Mouse (Mus musculus): Measurements from ENCODE around the gene Sox30. TPM values are rescaled to one million over a fixed set of nuclear protein-coding genes. Genes with fewer than 3 reads are reported as not detected.

Sox30 gene
- total RNA-seq, 1 experiment, result 0.04 TPM

DNA sequence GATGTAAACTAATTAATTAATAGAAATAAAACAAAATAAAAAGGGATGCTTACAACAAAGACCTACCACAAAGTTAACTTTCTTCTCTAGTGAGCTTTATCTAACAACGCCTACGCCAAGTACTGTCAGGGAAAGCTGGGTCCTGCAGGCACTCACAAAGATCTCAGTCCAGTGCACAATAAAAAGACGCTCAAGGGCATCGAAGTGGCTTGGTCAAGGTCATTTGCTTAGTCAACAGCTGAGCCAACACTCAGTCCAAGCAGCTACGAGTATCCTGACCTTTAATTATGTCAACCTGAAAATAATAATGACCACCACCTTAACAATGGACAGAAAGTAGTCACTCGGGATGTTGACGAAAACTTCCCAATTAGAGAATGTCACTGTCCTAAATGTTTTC is 37.8 kb upstream of the Sox30 start:
- H3K9me3 ChIP-seq (ENCODE audit: control insufficient read depth, insufficient read depth, low read depth, low read length), result no peaks in the 10 kb centered on the region
- peaks cover 0 to 3% of the 10 kb centered on the region in 2 experiments; a peak in 1 of 4 replicates for H3K4me1 ChIP-seq (ENCODE audit: control insufficient read depth in 2 of 2, insufficient read depth in 2 of 2, low read length in 2 of 2, poor library complexity in 1 of 2)
- peaks cover 1% of the 10 kb centered on the region; the same call in 1 of the 2 replicates for H3K36me3 ChIP-seq (ENCODE audit: control insufficient read depth, insufficient read depth, low read length, poor library complexity, severe bottlenecking)
- in situ Hi-C loops (cut with MboI; ENCODE audit: low sequenced_read_pairs in 2 of 2, unreplicated experiment in 2 of 2), result no loop called here
- no peak overlapping the region for H3K9ac ChIP-seq (ENCODE audit: insufficient read depth, low read depth, low read length, poor library complexity, severe bottlenecking)
- no peak for DNase-seq (ENCODE audit: low read depth, low spot score)
- no peak overlapping the region for H3K4me3 ChIP-seq (ENCODE audit: insufficient read depth in 1 of 2, low read depth in 1 of 2, low read length in 2 of 2, poor library complexity in 1 of 2, severe bottlenecking in 1 of 2)
- H3K27ac ChIP-seq (ENCODE audit: insufficient read depth, low read depth, low read length, poor library complexity, severe bottlenecking), result no peak overlapping the region
- TF ChIP-seq ZC3H11A (IDR thresholded peaks at IDR 0.05; ENCODE audit: borderline replicate concordance, low read depth, low read length) (no peak), ZNF384 (IDR thresholded peaks at IDR 0.05; ENCODE audit: low read depth, low read length) (no peak), MAFK (IDR thresholded peaks at IDR 0.05; ENCODE audit: insufficient read depth, low read depth, low read length) (no peak), HCFC1 (IDR thresholded peaks at IDR 0.05; ENCODE audit: borderline replicate concordance, insufficient read depth, low read length) (no peak), CHD2 (IDR thresholded peaks at IDR 0.05; ENCODE audit: low read depth, low read length) (no peak)

GRCm38 (mm10) chr11:45943108-45943705 is 36.9 kb upstream of the Sox30 start:
- peak overlapping the region in 1 of 2 experiments; percentile 92; a peak in 1 of 4 replicates for H3K4me3 ChIP-seq (ENCODE audit: insufficient read depth in 1 of 2, low read depth in 1 of 2, low read length in 2 of 2, poor library complexity in 1 of 2, severe bottlenecking in 1 of 2)
- H3K4me1 ChIP-seq (ENCODE audit: control insufficient read depth in 2 of 2, insufficient read depth in 2 of 2, low read length in 2 of 2, poor library complexity in 1 of 2), result peaks cover 0 to 3% of the 10 kb centered on the region in 2 experiments; a peak in 1 of 4 replicates
- no peak overlapping the region; the same call in 1 of the 2 replicates for H3K9ac ChIP-seq (ENCODE audit: insufficient read depth, low read depth, low read length, poor library complexity, severe bottlenecking)
- no peak for TF ChIP-seq CHD2 (IDR thresholded peaks at IDR 0.05; ENCODE audit: low read depth, low read length)
- no peak for TF ChIP-seq HCFC1 (IDR thresholded peaks at IDR 0.05; ENCODE audit: borderline replicate concordance, insufficient read depth, low read length)
- TF ChIP-seq ZC3H11A (IDR thresholded peaks at IDR 0.05; ENCODE audit: borderline replicate concordance, low read depth, low read length), result no peak
- no peak for TF ChIP-seq ZNF384 (IDR thresholded peaks at IDR 0.05; ENCODE audit: low read depth, low read length)
- TF ChIP-seq MAFK (IDR thresholded peaks at IDR 0.05; ENCODE audit: insufficient read depth, low read depth, low read length), result no peak
- in situ Hi-C loops (cut with MboI; ENCODE audit: low sequenced_read_pairs in 2 of 2, unreplicated experiment in 2 of 2), result no loop called here
- peaks cover 4% of the 10 kb centered on the region for H3K36me3 ChIP-seq (ENCODE audit: control insufficient read depth, insufficient read depth, low read length, poor library complexity, severe bottlenecking)
- H3K9me3 ChIP-seq (ENCODE audit: control insufficient read depth, insufficient read depth, low read depth, low read length), result no peaks in the 10 kb centered on the region
- H3K27ac ChIP-seq (ENCODE audit: insufficient read depth, low read depth, low read length, poor library complexity, severe bottlenecking), result no peak overlapping the region
- no peak for DNase-seq (ENCODE audit: low read depth, low spot score)

GRCm38 (mm10) chr11:45943891-45944642 is 36.0 kb upstream of the Sox30 start:
- H3K27ac ChIP-seq (ENCODE audit: insufficient read depth, low read depth, low read length, poor library complexity, severe bottlenecking), result no peak overlapping the region
- in situ Hi-C loops (cut with MboI; ENCODE audit: low sequenced_read_pairs in 2 of 2, unreplicated experiment in 2 of 2), result no loop called here

DNA sequence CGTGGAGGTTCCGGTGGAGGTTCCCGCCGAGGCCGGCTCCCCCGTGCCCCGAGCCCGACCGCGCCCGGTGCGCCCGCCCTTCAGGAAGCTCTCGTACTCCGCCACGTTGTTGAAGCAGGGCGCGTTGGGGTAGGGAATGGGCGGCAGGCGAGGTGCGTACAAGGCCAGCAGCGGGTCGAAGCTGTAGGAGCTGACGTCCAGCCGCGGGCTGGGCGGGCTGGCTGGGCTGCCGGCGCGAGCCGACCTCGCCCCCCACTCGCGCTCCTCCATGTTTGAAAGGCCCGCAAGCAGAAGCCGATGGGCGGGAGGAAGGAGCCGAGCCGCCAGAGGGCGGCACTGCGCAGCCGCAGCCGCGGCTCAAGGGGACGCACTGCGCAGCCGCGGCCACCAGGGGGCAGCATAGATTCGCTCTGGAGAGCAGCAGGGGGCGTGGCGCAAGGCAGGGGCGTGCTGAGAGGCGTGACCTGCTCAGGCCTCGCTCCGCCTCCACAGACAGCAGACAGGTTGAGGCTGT is 35.4 kb upstream of the Sox30 start, which contains the start of gene Lsm11:
Lsm11 (minus strand) TSS at position 293 of the 514 bp plus-strand sequence.
- Histone ChIP-seq H3K4me1 (ENCODE audit: control insufficient read depth in 2 of 2, insufficient read depth in 2 of 2, low read length in 2 of 2, poor library complexity in 1 of 2) (peaks cover 0 to 3% of the 10 kb centered on the region in 2 experiments; a peak in 1 of 4 replicates), H3K9me3 (ENCODE audit: control insufficient read depth, insufficient read depth, low read depth, low read length) (no peaks in the 10 kb centered on the region), H3K27ac (ENCODE audit: insufficient read depth, low read depth, low read length, poor library complexity, severe bottlenecking) (no peak within 1 kb of the TSS), H3K9ac (ENCODE audit: insufficient read depth, low read depth, low read length, poor library complexity, severe bottlenecking) (peak within 1 kb of the TSS; percentile 78), H3K36me3 (ENCODE audit: control insufficient read depth, insufficient read depth, low read length, poor library complexity, severe bottlenecking) (peaks cover 3% of the 10 kb centered on the region; the same call in 1 of the 2 replicates), H3K4me3 (ENCODE audit: insufficient read depth in 1 of 2, low read depth in 1 of 2, low read length in 2 of 2, poor library complexity in 1 of 2, severe bottlenecking in 1 of 2) (peak within 1 kb of the TSS; percentile 75 to 92)
- DNase-seq (ENCODE audit: low read depth, low spot score), result peak; percentile 84
- in situ Hi-C loops (cut with MboI; ENCODE audit: low sequenced_read_pairs in 2 of 2, unreplicated experiment in 2 of 2), result no loop called here
- TF ChIP-seq CHD2 (IDR thresholded peaks at IDR 0.05; ENCODE audit: low read depth, low read length) (no peak), MAFK (IDR thresholded peaks at IDR 0.05; ENCODE audit: insufficient read depth, low read depth, low read length) (no peak), ZC3H11A (IDR thresholded peaks at IDR 0.05; ENCODE audit: borderline replicate concordance, low read depth, low read length) (peak; percentile 80), HCFC1 (IDR thresholded peaks at IDR 0.05; ENCODE audit: borderline replicate concordance, insufficient read depth, low read length) (0 out of 2 replicates have a peak, but pooled peaks have one; percentile 62)

More at GRCm38 (mm10) chr11:45943891-45944642, 36.0 kb upstream of the Sox30 start:
- peaks cover 3% of the 10 kb centered on the region; the same call in 1 of the 2 replicates for H3K36me3 ChIP-seq (ENCODE audit: control insufficient read depth, insufficient read depth, low read length, poor library complexity, severe bottlenecking)
- peaks cover 0 to 3% of the 10 kb centered on the region in 2 experiments; a peak in 1 of 4 replicates for H3K4me1 ChIP-seq (ENCODE audit: control insufficient read depth in 2 of 2, insufficient read depth in 2 of 2, low read length in 2 of 2, poor library complexity in 1 of 2)
- H3K4me3 ChIP-seq (ENCODE audit: insufficient read depth in 1 of 2, low read depth in 1 of 2, low read length in 2 of 2, poor library complexity in 1 of 2, severe bottlenecking in 1 of 2), result peak overlapping the region; percentile 75 to 92
- TF ChIP-seq HCFC1 (IDR thresholded peaks at IDR 0.05; ENCODE audit: borderline replicate concordance, insufficient read depth, low read length) (no peak), CHD2 (IDR thresholded peaks at IDR 0.05; ENCODE audit: low read depth, low read length) (no peak), MAFK (IDR thresholded peaks at IDR 0.05; ENCODE audit: insufficient read depth, low read depth, low read length) (no peak), ZC3H11A (IDR thresholded peaks at IDR 0.05; ENCODE audit: borderline replicate concordance, low read depth, low read length) (no peak), ZNF384 (IDR thresholded peaks at IDR 0.05; ENCODE audit: low read depth, low read length) (no peak)
- H3K9ac ChIP-seq (ENCODE audit: insufficient read depth, low read depth, low read length, poor library complexity, severe bottlenecking), result peak overlapping the region; percentile 78
- no peaks in the 10 kb centered on the region for H3K9me3 ChIP-seq (ENCODE audit: control insufficient read depth, insufficient read depth, low read depth, low read length)
- DNase-seq (ENCODE audit: low read depth, low spot score), result no peak

Data from ES-E14 (cell line).